Mouse (Mus musculus): ENCODE measurements at regions not wholly inside any gene's neighbourhood (a gene's known extent, or its start where the extent isn't known, plus 50 kb on each side); places are given as distances from the start of the nearest gene placed in this dataset.

DNA sequence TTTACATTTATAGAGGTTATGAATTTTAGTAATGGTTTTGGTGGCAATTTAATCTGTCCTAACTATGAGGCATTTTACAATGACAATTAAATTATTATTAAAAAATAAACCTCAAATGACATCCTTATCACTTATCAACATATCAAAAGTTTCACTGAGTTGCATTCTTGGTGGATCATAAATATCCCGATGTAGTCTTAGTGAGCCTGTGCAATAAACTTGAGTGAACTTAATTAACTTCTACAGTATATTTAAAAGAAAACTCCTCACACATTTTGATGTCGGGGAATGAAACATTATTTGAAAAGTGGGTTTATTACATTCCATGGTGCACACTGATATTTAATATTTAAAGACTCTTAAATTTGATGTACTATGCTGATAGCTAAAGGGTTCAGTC, 568.9 kb upstream of the Brinp1 start:
- no peaks in the 10 kb centered on the region for H3K4me1 ChIP-seq (ENCODE audit: control insufficient read depth, insufficient read depth, low read length)
- H3K36me3 ChIP-seq (ENCODE audit: control insufficient read depth, insufficient read depth, low read length), result no peaks in the 10 kb centered on the region
- no peaks in the 10 kb centered on the region for H3K9me3 ChIP-seq (ENCODE audit: control insufficient read depth, low read length)
- DNase-seq (ENCODE audit: low spot score) (no peak), ATAC-seq (ENCODE audit: low FRiP score, low read depth) (no peak)
- H3K27ac ChIP-seq (replicated peaks; ENCODE audit: low read depth, low read length), result no peak overlapping the region
- no peak for TF ChIP-seq POLR2A (IDR thresholded peaks at IDR 0.05; ENCODE audit: borderline replicate concordance, extremely low read depth, insufficient read depth, insufficient read length)
- no peaks in the 10 kb centered on the region for H3K27me3 ChIP-seq (ENCODE audit: control insufficient read depth, insufficient read depth, low read length)
- no peak overlapping the region for H3K9ac ChIP-seq (ENCODE audit: low read depth, low read length, severe bottlenecking)
- no peak overlapping the region for H3K4me2 ChIP-seq (replicated peaks; ENCODE audit: low read depth, low read length, severe bottlenecking)
- no peak overlapping the region for H3K4me3 ChIP-seq (replicated peaks; ENCODE audit: low read length)
- WGBS, result 49% methylated on average over 2 of the region's 2 CpGs

DNA sequence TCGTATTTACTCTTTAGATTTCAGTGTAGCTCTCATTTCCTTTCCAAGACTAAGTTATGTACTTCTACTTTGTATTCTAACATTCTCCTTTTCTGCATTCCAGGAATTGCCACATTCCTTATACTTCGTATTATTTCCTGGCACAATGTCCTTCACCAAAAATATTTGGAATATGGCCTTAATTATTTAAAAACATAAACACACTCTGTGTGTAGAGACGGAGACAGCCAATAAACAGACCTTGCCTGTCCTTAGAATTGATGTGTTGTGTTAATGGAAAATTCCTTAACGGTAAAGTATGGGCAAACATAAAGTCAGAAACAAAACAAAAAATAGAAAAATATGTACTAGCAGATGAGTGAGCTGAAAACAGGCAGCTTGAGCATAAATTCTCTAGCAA, 554.1 kb upstream of the Brinp1 start:
- H3K27me3 ChIP-seq (ENCODE audit: control insufficient read depth, insufficient read depth, low read length), result no peaks in the 10 kb centered on the region
- no peak for ATAC-seq (ENCODE audit: low FRiP score, low read depth)
- no peak overlapping the region for H3K27ac ChIP-seq (replicated peaks; ENCODE audit: low read depth, low read length)
- no peaks in the 10 kb centered on the region for H3K4me1 ChIP-seq (ENCODE audit: control insufficient read depth, insufficient read depth, low read length)
- no peak overlapping the region for H3K4me3 ChIP-seq (replicated peaks; ENCODE audit: low read length)
- no peaks in the 10 kb centered on the region for H3K9me3 ChIP-seq (ENCODE audit: control insufficient read depth, low read length)
- no peak for DNase-seq (ENCODE audit: low spot score)
- H3K4me2 ChIP-seq (replicated peaks; ENCODE audit: low read depth, low read length, severe bottlenecking), result no peak overlapping the region
- no peaks in the 10 kb centered on the region for H3K36me3 ChIP-seq (ENCODE audit: control insufficient read depth, insufficient read depth, low read length)
- H3K9ac ChIP-seq (ENCODE audit: low read depth, low read length, severe bottlenecking), result no peak overlapping the region
- no peak for TF ChIP-seq POLR2A (IDR thresholded peaks at IDR 0.05; ENCODE audit: borderline replicate concordance, extremely low read depth, insufficient read depth, insufficient read length)
- WGBS, result 59% methylated on average over 4 of the region's 4 CpGs

DNA sequence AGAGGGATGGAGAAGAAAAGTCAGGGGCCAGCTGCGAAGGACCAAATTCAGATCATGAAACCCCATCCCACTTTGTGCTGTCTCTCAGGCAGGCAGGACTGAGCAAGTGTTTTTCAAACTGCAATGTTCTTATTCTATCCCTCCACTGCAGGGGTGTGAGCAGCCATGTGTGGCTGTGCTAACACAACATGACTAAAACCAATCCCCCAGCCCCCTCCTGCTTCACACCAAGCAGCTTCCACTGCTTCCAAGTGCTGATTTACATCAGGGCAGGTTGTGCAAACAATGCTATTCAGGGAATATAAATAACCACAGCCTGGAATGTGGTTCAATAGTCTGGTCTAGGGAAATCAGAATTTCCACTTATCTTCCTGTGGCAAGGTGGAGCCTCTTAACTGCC, 517.0 kb upstream of the Brinp1 start:
- 88% methylated on average over 1 of the region's 1 CpGs for WGBS
- ATAC-seq (ENCODE audit: low FRiP score, low read depth), result no peak

DNA sequence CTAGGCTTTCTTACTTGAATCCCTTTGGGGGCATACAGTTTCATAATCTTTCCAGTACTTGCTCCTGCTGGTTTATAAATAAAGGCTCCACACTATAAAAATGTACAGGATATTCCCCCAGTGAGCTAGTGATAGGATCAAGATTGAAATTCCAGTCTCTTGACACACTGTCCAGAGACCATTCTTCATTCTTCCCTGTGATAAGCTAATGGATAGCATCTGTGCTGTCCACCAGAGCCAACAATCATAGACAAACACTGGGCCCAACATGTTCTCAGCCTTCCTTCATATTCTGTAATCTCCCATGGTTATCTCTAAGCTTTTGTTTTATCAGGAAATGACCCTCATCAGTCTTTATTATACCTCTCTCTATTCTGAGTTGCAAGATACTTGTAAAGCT, 505.8 kb upstream of the Brinp1 start:
- Histone ChIP-seq H3K4me1 (ENCODE audit: control insufficient read depth, insufficient read depth, low read length) (no peaks in the 10 kb centered on the region), H3K27me3 (ENCODE audit: control insufficient read depth, insufficient read depth, low read length) (no peaks in the 10 kb centered on the region), H3K4me2 (replicated peaks; ENCODE audit: low read depth, low read length, severe bottlenecking) (no peak overlapping the region), H3K27ac (replicated peaks; ENCODE audit: low read depth, low read length) (no peak overlapping the region), H3K9me3 (ENCODE audit: control insufficient read depth, low read length) (no peaks in the 10 kb centered on the region), H3K9ac (ENCODE audit: low read depth, low read length, severe bottlenecking) (no peak overlapping the region), H3K4me3 (replicated peaks; ENCODE audit: low read length) (no peak overlapping the region), H3K36me3 (ENCODE audit: control insufficient read depth, insufficient read depth, low read length) (no peaks in the 10 kb centered on the region)
- TF ChIP-seq POLR2A (IDR thresholded peaks at IDR 0.05; ENCODE audit: borderline replicate concordance, extremely low read depth, insufficient read depth, insufficient read length), result no peak
- DNase-seq (ENCODE audit: low spot score), result no peak
- peak; percentile 41; the same call in 1 of the 2 replicates for ATAC-seq (ENCODE audit: low FRiP score, low read depth)

More for the DNA sequence above, 517.0 kb upstream of the Brinp1 start:
- no peak for DNase-seq (ENCODE audit: low spot score)
- H3K4me1 ChIP-seq (ENCODE audit: control insufficient read depth, insufficient read depth, low read length), result no peaks in the 10 kb centered on the region
- H3K27me3 ChIP-seq (ENCODE audit: control insufficient read depth, insufficient read depth, low read length), result no peaks in the 10 kb centered on the region
- no peak overlapping the region for H3K4me2 ChIP-seq (replicated peaks; ENCODE audit: low read depth, low read length, severe bottlenecking)
- H3K36me3 ChIP-seq (ENCODE audit: control insufficient read depth, insufficient read depth, low read length), result no peaks in the 10 kb centered on the region
- H3K4me3 ChIP-seq (replicated peaks; ENCODE audit: low read length), result no peak overlapping the region
- TF ChIP-seq POLR2A (IDR thresholded peaks at IDR 0.05; ENCODE audit: borderline replicate concordance, extremely low read depth, insufficient read depth, insufficient read length), result no peak
- H3K9me3 ChIP-seq (ENCODE audit: control insufficient read depth, low read length), result no peaks in the 10 kb centered on the region
- no peak overlapping the region for H3K9ac ChIP-seq (ENCODE audit: low read depth, low read length, severe bottlenecking)
- H3K27ac ChIP-seq (replicated peaks; ENCODE audit: low read depth, low read length), result no peak overlapping the region

DNA sequence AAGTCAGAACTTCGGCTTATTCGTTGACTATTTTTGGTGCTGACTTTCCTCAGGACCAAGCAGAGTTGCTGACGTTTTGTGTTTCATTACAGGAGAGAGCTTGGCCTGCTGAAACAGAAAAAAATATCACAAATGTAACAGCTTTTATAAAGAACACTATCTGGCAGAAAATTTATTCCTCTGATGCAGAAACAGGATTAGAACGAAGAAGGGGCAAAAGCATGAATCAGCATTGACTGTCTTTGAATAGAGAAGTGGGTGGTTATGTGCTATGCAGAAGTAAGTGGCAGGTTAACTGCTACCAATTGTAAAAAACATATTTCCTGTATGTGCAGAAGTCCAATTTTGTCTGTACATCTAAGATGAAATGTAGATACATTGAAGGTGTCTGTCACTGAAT, 502.2 kb upstream of the Brinp1 start:
- Histone ChIP-seq H3K9me3 (ENCODE audit: control insufficient read depth, low read length) (no peaks in the 10 kb centered on the region), H3K4me3 (replicated peaks; ENCODE audit: low read length) (no peak overlapping the region), H3K4me2 (replicated peaks; ENCODE audit: low read depth, low read length, severe bottlenecking) (no peak overlapping the region), H3K9ac (ENCODE audit: low read depth, low read length, severe bottlenecking) (no peak overlapping the region), H3K27me3 (ENCODE audit: control insufficient read depth, insufficient read depth, low read length) (no peaks in the 10 kb centered on the region), H3K27ac (replicated peaks; ENCODE audit: low read depth, low read length) (no peak overlapping the region), H3K36me3 (ENCODE audit: control insufficient read depth, insufficient read depth, low read length) (no peaks in the 10 kb centered on the region), H3K4me1 (ENCODE audit: control insufficient read depth, insufficient read depth, low read length) (no peaks in the 10 kb centered on the region)
- no peak for TF ChIP-seq POLR2A (IDR thresholded peaks at IDR 0.05; ENCODE audit: borderline replicate concordance, extremely low read depth, insufficient read depth, insufficient read length)
- 86% methylated on average over 4 of the region's 4 CpGs for WGBS
- ATAC-seq (ENCODE audit: low FRiP score, low read depth) (no peak), DNase-seq (ENCODE audit: low spot score) (no peak)

DNA sequence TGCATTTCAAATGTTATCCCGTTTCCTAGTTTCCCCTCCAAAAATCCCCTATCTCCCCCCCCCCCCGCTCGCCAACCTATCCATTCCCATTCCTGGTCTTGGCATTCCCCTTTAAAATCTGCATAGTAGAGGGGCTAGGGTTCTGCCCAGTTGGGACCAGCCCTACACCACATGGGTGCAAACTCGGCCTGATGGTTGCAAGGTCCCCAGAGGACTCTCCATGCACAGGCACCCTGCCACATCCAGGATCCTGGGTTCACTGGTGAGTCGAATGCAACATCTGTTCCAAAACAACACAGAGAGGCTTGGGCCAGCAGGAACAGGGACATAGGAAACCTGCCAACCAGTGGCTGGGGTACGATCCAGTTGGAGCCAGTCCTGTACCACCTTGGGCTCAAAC, 492.0 kb upstream of the Brinp1 start:
- 83% methylated on average over 6 of the region's 6 CpGs for WGBS
- Histone ChIP-seq H3K9me3 (ENCODE audit: control insufficient read depth, low read length) (no peaks in the 10 kb centered on the region), H3K4me3 (replicated peaks; ENCODE audit: low read length) (no peak overlapping the region), H3K4me2 (replicated peaks; ENCODE audit: low read depth, low read length, severe bottlenecking) (no peak overlapping the region), H3K27ac (replicated peaks; ENCODE audit: low read depth, low read length) (no peak overlapping the region), H3K4me1 (ENCODE audit: control insufficient read depth, insufficient read depth, low read length) (no peaks in the 10 kb centered on the region), H3K9ac (ENCODE audit: low read depth, low read length, severe bottlenecking) (no peak overlapping the region), H3K36me3 (ENCODE audit: control insufficient read depth, insufficient read depth, low read length) (no peaks in the 10 kb centered on the region), H3K27me3 (ENCODE audit: control insufficient read depth, insufficient read depth, low read length) (no peaks in the 10 kb centered on the region)
- no peak for TF ChIP-seq POLR2A (IDR thresholded peaks at IDR 0.05; ENCODE audit: borderline replicate concordance, extremely low read depth, insufficient read depth, insufficient read length)
- DNase-seq (ENCODE audit: low spot score), result no peak
- ATAC-seq (ENCODE audit: low FRiP score, low read depth), result no peak
